Mouse (Mus musculus): Measurements from ENCODE around the gene Gm16181. TPM values are rescaled to one million over a fixed set of nuclear protein-coding genes. Genes with fewer than 3 reads are reported as not detected.

Gene Gm16181
- total RNA-seq, 2 experiments from 2014 or later = 0.50 to 0.65 TPM

DNA sequence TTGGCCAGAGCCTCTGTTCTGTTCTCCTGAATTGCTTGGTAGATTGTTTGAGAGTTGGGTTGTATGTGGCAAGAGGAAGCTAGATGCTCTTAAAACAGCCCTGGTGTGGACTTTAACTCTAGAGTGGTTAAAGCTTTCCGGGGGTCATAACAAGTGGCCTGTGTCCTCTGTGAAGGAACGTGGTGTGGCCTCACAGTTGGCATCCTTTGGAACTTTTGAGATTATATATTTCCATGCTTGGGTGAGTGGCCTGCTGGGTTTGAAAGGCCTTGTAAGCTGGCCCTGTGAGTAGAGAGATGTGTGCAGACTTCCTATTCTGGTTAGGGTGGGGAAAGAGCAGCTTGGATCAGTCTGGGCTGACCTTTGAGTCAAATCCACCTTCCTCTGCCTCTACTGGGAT lies 24.4 kb downstream of the Gm16181 start:
- DNase-seq (ENCODE audit: low spot score) = no peak
- intact Hi-C loops (cut with DNase I) = no loop called here

DNA sequence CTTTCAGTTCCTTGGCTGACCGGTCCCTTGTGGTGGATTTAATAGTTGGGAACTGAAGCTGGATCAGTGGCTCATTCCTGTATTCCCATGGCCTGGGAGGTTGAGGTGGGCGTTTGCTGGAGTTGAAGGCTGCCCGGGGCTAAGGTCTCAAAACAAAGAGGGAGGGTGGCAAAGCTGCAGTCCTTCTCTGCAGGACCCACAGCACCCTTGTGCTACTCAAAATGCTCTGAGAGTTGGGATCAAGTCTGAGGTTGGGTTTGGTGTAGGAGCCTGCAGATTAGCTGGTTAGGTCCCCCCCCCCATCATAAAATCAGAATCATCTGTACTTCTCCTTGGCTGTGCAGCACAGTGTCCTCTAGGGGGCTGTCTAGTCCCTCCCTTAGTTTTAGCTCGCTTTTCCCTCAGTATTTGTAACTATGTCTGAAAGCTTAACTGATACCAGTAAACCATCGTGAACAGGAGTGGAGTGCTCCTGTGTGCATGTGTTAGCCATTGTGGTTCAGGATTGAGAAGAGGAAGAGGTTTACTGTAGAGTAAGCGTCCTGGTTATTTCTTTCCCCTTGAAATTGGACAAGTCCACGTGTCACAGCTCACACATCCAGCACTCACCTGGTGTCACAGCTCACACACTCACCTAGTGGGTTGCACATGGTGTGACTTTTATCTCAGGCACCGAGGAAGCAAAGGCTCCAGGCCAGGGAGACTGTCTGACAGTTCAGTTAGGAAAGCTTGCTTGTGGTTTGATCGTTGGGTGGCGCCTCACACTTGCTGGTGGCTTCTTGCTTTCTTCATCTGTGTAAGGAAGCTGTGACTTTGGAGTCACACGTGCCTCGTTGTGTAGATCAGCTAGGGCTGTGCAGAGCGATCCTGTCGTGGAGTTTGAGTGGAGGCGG lies 25.3 kb downstream of the Gm16181 start:
- intact Hi-C loops (cut with DNase I) = loop anchor here (2.0 kb wide), 1 partner anchor 61 kb away; no protein-coding TSS in a partner anchor
- DNase-seq (ENCODE audit: low spot score) = no peak

DNA sequence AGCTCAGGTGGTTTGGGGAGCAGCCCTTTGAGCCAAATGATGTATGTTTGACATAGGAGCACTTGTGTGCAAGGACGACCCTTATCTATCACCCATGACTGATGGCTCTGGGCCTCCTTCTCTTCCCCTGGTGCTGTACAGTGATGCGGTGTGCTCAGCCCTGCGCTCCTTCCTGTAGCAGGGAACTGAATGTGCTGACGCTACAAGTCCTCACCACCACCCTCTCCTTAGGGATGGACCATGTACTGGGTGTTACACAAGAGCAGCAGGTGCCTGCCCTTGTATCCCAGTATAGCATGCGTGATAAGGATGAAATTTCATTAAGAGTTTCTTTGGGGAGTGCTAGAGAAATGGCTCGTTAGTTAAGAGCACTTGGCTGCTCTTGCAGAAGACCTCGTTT lies 26.5 kb downstream of the Gm16181 start:
- intact Hi-C loops (cut with DNase I) = loop anchor here (2.0 kb wide), 1 partner anchor 60 kb away; no protein-coding TSS in a partner anchor
- no peak for DNase-seq (ENCODE audit: low spot score)

DNA sequence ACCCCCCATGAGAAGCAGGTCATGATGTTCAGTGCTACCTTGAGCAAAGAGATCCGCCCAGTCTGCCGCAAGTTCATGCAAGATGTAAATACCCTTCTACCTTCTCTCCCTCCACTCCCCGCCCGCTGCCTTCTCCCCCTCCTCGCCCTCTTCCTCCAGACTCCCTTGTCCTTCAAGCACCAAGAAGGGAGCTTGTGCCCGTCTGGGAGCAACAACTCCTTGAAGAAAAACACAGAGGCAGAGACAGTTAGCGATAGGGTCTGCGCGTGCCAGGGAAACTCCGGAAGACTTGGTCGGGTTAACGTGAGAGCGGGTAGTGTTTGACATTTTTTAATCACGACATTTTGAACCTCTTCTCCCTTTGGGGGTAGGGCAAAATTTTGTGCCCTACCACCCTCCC lies 28.4 kb downstream of the Gm16181 start:
- intact Hi-C loops (cut with DNase I) = no loop called here
- no peak for DNase-seq (ENCODE audit: low spot score)

DNA sequence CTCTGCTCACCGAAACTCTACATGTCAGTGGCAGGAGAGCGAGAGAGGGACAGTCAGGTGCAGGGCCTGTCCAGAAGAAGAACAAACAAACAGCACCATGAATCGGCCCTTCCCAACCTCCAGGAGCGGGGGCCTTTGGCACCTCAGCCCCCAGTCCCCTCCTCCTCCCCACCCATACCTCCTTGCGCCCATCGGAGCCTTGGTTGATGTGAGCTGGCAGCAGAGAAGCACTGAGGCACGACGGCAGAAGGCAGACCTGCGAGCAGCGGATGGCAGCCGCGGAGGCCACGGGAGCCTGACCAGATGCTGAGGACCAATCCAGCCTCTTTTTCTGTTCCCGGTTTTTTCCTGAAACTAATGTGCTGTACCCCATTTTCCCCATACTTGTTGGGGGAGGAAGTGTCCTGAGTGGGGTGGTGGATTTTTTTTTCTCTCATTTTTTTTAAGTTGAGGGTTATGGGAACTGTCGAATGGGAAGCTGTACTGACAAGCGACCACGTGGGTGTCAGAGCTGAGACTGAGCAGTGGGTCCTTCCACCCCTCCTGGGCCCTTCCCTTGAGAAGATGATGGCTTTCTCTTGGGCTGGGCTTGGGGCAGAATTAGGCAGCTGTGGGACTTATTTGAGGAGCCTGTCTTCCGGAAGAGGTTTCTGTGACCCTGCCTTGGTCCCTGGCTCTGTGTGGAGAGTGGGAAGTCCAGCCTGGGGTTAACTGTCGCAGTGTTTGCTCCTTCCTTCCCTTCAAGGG lies 29.0 kb downstream of the Gm16181 start:
- no peak for DNase-seq (ENCODE audit: low spot score)
- intact Hi-C loops (cut with DNase I) = no loop called here

DNA sequence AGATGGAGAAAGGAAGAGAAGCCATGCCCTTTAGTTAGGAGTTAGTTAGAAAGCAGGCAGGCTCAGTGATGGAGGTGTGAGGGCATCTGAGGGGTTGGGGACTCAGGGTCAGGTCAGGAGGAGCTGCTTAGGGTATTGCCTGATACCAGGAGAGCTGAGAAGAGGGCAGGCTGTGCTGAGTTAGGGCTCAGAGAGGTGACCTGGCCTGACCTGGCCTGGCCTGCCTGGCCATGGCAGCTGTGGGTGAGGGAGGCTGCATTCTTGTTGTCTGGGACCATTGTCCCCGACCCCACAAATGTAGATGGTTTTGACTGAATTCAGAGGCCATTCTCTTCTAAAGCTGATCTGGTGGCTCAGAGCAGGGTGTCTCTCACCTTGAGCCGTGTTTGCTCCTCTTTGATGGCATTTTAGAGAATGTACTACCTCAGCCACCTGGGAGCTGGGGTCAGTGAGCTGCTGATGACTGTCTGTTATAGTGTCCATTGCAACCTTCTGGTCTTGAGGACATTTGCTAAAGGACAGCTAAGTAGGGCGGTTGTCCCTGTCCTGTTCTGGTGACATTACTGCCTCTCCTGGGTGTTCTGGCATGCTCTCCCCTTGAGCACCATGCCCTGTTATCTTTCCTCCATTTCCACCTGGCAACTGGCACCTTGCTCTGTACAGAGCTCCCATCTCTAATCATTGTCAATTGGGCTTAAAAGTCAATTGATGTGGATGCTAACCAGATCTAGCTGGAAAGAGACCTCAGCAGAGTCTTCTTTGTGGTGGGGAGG lies 29.9 kb downstream of the Gm16181 start:
- intact Hi-C loops (cut with DNase I) = no loop called here
- no peak for DNase-seq (ENCODE audit: low spot score)

DNA sequence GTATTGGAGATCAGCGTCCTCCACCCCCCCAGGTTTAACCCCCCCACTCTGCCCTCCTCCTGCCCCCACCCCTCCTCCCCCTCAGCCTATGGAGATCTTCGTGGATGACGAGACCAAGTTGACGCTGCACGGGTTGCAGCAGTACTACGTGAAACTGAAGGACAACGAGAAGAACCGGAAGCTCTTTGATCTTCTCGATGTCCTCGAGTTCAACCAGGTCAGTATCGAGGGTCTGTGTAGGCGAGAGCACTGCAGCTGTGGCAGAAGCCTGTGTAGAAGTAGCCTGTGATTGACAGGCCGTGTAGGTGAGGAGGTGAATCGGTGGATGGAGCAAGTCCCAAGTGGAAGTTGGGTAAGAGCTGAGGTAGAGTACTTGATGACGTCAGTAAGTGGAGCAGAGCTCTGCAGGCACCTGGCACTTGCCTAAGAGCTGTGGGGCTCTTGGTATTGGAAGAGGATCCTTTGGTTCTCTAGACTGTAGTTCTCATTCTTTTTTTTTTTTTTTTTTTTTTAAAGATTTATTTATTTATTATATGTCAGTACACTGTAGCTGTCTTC lies 30.6 kb downstream of the Gm16181 start:
- intact Hi-C loops (cut with DNase I) = no loop called here
- DNase-seq (ENCODE audit: low spot score) = no peak

DNA sequence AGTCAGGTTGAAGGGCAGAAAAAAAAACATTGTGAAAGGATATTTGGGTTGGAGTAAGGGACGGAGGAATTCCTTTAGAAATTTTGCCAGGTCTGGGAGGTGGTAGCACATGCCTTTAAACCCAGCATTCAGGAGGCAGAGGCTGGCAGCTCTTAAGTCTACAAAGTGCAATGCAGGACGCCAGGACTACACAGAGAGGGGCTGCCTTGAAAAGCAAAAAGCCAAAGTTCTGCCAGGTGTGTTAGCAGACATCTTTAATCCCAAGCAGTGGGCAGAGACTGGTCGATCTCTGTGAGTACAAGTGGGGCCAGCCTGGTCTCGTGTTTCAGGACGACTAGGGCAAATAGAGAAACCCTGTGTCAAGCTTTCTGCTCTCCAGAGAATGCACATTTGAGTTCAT lies 31.3 kb downstream of the Gm16181 start:
- intact Hi-C loops (cut with DNase I) = no loop called here
- no peak for DNase-seq (ENCODE audit: low spot score)

DNA sequence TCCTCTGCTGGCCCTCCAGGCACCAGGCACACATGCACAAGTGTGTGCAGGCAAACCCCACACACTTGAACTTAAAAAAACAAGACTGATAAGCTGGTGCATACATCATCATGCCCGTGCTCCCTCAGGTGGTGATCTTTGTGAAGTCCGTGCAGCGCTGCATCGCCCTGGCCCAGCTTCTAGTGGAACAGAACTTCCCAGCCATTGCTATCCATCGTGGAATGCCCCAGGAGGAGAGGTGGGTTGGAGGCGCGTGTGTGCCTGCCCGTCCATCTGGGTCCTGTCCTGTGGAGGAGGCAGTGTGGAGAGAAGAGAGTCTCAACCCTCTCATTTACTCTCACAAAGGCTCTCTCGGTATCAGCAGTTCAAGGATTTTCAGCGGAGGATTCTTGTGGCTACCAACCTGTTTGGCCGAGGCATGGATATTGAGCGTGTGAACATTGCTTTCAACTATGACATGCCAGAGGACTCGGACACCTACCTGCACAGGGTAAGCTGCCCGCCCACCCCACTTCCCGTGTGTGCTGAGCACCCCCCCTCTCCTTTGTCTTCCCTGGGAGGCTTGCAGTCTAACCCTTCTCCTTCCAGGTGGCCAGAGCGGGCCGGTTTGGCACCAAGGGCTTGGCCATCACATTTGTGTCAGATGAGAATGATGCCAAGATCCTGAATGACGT lies 32.1 kb downstream of the Gm16181 start:
- intact Hi-C loops (cut with DNase I) = no loop called here

DNA sequence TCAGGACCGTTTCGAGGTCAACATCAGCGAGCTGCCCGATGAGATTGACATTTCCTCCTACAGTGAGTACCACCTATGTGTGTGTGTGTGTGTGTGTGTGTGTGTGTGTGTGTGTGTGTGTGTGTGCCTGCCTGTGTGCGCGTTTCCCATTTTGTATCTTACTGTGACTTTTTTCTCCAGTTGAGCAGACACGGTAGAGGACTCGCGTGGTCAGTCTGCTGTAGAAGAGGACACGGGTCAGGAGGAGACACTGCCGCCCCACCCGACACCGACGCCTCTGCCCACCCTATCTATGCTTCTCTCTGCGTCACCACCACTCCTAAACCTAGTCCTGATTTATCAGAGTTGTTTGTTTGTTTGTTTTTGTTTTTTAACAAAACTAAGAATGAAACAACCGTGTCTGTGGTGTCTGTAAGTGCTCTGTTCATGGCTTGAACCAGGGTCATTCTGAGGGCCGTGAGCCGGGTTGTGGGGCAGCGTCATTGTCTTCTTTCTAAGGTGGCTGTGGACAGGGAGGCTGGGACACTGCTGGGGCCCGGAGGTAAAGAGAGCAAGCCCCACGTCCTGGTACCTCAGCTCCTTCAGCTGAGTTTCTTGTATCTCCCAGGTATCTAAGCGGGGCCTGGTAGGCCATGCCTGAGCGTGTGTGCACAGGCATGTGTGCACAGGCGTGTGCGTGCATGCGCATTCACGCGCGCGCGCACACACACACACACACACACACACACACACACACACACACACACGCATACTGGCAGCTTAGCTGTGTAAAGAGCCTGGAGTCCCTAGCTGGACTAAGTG lies 32.9 kb downstream of the Gm16181 start:
- intact Hi-C loops (cut with DNase I) = no loop called here
- no peak for DNase-seq (ENCODE audit: low spot score)

More for the DNA sequence above, 32.1 kb downstream of the Gm16181 start:
- DNase-seq (ENCODE audit: low spot score) = no peak

DNA sequence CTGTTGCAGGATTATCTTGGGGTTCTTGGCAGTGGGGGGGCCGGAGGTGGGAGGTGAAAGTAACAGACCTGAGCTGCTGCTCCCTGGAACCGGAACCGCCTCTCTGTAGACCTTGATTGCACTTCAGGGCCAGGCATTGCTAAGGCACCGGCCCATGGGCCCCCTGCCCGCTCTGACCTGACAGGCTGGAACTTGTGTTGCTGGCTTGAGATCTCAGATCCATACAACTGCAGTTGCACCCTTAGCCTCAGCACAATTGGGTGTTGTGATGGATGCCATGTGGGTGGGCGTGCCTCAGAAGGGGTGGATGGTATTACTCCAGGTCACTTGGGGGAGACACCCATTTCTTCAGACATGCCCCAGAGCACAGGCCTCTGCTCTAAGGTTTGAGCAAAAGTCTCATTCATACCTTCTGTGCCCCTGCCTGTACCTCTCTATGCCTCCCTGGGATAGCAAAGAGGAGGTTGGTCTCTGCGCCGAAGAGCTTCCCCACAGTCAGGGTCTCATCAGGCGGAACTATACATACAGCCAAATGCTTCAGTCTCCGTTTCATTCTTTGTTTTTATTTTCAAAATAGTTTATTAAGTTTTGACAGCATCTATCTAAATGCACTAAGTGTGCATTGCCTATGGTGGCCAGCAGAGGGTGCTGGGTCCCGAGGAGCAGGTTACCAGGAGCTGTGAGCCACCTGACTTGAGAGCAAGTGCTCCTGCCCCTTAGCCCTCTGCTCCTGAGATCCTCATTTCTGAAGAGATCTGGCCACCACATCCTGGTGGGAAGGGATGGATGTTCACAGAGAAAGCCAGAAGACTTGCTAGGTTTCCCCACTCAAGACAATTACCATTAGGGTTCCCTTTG lies 33.8 kb downstream of the Gm16181 start:
- DNase-seq (ENCODE audit: low spot score) = no peak
- intact Hi-C loops (cut with DNase I) = loop anchor here (5.0 kb wide), 1 partner anchor 38 kb away; no protein-coding TSS in a partner anchor

DNA sequence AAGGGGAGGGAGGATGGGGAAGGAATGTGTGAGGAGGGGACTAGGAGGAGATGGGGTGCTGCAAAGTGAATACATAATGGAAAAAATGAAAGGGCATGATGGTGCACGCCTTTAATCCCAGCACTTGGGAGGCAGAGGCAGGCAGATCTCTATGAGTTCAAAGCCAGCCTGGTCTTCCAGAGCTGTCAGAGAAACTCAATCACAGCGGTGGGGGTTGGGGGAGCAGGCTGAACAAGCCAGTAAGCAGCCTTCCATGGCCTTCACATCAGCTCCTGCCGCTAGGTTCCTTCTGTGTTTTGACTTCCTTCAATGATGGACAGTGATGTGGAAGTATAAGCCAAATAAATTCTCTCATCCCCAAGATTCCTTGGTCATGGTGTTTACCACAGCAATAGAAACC lies 34.7 kb downstream of the Gm16181 start:
- intact Hi-C loops (cut with DNase I) = loop anchor here (5.0 kb wide), 1 partner anchor 37 kb away; no protein-coding TSS in a partner anchor
- DNase-seq (ENCODE audit: low spot score) = no peak

DNA sequence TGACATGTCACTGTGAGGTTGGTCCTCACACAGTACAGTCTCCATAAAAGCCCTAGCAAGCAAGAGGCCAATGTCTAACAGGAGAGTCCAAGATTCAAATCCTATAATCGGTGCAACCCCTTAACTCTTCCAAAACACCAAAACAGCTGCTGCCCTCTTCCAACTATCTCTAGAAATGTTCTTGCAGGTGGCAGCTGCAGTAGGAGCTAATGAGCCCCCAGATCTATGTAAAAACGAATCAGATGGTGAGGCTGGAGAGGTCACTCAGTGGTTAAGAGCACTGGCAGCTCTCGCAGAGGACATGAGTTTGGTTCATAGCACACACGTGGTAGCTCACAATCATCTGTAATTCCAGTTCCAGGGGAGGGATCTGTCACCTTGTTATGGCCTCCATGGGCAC lies 35.1 kb downstream of the Gm16181 start:
- intact Hi-C loops (cut with DNase I) = loop anchor here (5.0 kb wide), 1 partner anchor 37 kb away; no protein-coding TSS in a partner anchor
- no peak for DNase-seq (ENCODE audit: low spot score)

DNA sequence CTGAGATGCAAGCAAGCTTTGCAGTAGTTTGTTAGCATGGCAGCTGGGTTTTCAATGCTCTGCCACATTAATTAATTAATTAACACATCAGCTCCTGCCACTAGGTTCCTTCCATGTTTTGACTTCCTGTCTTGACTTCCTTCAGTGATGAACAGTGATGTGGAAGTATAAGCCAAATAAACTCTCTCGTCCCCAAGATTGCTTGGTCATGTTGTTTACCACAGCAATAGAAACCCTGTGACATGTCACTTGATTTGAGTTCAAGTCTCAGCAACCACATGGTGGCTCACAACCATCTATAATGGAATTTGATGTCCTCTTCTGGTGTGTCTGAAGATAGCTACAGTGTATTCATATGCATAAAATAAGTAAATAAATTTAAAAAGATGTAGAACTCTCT lies 36.7 kb downstream of the Gm16181 start:
- intact Hi-C loops (cut with DNase I) = loop anchor here (5.0 kb wide), 1 partner anchor 35 kb away; no protein-coding TSS in a partner anchor

DNA sequence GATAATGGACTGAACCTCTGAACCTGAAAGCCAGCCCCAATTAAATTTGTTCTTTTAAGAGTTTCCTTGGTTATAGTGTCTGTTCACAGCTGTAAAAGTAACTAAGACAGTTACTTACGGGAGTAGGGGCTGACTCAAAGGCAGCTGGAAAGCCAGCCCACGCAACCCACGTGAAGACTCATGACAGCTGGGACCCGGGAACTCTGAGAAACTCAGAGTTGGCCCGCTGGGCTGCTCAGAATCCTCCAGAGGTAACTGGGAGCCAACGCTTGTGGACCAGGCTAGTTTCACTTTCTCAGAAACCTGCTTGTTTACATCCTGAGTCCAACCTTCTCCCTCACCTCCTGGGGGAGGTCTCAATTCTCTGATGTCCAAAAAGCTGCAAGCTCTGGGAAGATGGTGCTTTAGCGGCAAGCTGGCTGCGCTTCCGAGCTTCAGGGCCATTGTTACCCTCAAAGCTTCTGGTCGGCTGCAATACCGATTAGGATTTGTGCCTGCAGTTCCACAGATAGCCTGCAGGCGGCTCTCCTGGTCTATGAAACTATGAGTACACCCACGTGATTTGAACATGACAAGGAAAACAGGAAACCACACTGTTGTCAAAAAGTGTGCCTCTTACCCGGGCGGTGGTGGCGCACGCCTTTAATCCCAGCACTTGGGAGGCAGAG lies 37.3 kb downstream of the Gm16181 start:
- DNase-seq (ENCODE audit: low spot score) = peak; percentile 87
- intact Hi-C loops (cut with DNase I) = loop anchor here (1.0 to 5.0 kb wide), 3 partner anchors 16 to 44 kb away; no protein-coding TSS in a partner anchor

More for the DNA sequence above, 36.7 kb downstream of the Gm16181 start:
- no peak for DNase-seq (ENCODE audit: low spot score)

Measured in heart, postnatal 25 days (tissue).